Mouse (Mus musculus) T-cell, adult 2 months (primary cell): ENCODE measurements around the gene Ppm1b.

Experiments
- DNase-seq: peaks from one replicate; pipeline ENCODE4 v3.0.0; 2022; ENCODE audit warnings: low spot score

Ppm1b gene

DNA sequence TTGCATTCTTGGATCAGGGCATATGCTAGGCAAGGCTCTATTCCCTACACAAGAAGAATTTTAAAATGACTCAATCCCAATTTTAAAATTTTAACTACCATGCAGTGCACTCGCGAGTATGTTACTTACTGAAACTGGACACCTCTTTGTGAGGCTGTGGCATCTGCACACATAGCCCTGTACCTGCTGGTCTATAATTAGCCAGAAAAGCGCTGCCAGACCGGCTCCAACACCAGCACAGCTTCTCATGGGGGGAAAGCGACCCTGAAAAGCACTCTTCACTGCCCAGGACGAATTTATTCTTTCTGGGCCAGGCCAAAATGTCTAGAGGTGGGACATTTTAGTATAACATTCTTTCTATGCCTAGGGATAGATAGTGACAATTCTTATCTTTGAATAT lies 114.1 kb downstream of the Ppm1b start:
- DNase-seq, result no peak

GRCm38 (mm10) chr17:85071088-85071775 lies 114.7 kb downstream of the Ppm1b start:
- DNase-seq, result no peak

DNA sequence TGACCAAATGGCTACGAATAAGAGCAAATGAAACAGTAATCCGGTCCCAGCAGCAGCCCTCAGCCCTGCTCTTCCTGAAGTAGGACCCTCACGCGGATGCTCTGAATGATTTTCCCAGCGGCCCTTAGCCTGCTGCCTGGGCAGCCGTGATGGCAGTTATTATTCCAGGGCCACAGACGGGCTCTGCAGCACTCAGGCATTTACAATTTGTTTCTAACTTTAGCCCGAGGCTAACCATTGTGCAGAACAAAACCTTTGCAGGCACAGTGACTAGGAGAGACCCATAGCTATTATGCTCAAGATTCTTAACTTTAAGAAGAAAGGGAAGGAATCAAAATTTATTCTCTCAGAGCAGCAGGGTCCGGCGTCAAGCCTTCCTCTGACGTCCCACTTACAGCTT lies 115.8 kb downstream of the Ppm1b start:
- DNase-seq, result no peak

DNA sequence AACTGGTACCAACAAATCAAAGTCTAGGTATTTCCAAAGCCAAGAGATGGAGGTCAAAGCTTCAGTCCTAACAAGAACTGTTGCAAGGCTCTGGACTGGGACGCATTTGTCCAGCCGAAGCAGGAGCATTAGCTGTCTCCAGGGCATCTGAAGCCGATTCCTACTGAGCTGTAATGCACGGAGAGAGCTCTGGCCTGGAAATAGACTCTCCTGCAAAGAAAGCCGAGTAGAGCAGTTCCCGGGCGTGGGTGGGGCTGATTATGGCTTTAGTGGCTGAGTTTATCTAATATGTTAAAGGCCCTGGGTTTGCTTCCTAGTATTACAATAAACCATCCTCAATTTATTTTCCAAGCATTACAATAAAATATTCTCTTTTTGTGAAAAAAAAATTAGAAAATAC lies 116.7 kb downstream of the Ppm1b start:
- DNase-seq, result no peak
